Mouse (Mus musculus) hindlimb bud, embryonic 11.5 days (tissue): Measurements from ENCODE around the gene Plekhg4.

Experiments
- DNase-seq: peaks from one replicate; pipeline ENCODE4 v3.0.0-alpha.2; 2012; ENCODE audit warnings: low read depth, low spot score; ENCODE audit errors: extremely low spot score

Gene Plekhg4

DNA sequence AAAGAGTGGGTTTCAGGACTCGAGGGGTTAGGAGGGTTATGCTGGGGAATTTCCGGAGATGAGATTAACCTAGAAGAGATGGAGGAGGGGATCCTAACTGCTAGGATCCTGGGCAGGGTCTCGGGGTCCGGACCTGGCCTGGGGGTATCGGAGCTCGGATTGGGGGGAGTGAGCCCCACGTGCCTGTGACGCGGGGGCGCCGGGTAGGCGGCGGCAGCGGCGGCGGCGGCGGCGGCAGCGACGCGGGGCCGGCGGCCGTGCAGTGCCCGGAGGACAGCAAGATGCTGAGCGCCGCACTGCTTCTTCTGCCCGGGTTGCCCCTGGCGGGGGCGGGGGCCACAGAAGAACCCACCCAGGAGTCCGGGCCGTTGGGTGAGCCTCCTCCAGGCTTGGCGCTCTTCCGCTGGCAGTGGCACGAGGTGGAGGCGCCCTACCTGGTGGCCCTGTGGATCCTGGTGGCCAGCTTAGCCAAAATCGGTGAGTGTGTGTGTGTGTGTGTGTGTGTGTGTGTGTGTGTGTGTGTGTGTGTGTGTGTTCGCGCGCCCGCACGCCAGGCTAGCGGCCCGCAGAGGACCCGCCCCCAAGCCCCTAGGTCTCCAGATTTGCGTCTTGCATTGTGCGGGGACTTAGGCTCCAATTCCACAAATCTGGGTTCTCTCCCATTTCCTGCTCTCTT is 23.8 kb upstream of the Plekhg4 start:
- no peak for DNase-seq

DNA sequence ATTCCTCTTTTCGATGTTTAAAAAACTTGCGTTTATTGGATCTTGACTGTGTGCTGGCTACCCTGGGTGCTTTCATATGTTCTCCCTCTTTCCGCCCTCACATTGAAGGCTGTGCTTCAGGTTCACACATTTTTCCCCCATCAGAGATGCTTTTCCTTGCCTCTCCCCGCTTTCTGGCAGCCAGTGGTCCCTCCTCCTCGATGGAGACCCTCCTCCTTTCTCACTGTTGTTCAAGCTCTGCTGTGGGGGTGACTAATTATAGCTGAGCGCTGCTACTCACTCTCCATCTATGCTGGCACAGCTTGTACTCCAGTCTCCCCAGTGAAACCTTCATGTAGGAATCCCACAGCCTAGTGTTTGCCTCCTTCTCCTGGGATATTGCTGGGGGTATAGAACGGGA is 22.9 kb upstream of the Plekhg4 start:
- DNase-seq = no peak

DNA sequence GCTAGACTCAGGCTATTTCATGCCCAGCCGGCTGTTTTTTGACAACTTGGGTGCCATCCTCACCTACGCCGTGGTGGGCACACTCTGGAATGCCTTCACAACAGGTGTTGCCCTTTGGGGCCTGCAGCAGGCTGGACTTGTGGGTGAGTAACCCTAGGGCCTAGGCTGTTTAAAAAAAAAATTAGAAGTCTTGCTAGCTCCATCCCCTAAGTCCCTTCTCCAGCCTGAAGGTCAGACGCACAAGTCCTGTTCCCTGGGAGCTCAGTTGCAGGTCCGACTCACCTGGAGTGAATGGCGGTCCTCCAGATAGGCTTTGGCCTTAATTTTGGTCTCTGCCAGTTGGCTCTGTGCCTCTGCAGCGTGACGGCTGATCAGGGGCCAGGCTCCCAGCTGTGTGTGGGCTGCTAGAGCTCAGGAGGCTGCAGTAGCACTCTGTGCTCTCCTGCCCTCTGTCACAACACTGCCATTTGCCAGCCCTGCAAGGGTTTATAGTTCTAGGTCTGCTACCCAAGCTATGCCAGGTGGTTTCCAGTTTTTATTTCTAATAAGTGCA is 19.4 kb upstream of the Plekhg4 start:
- no peak for DNase-seq

DNA sequence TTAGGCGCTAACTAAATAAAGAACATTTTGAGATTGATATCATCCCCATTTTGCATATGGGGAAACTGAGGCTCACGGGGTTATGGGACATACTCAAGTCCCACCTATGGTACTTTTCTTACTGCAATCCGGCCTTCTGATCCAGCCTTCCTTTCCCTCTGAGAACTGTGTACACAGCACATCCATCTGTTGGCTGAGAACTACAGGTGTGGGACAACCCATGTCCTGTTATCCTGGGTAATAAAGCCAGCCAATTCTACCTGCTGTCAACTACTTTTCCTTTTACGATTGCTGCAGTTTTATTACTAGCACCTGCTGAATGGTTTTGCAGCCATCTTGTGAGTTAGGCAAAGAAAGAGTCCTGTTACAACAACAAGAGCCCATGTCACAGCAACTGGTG is 18.5 kb upstream of the Plekhg4 start:
- DNase-seq = no peak

DNA sequence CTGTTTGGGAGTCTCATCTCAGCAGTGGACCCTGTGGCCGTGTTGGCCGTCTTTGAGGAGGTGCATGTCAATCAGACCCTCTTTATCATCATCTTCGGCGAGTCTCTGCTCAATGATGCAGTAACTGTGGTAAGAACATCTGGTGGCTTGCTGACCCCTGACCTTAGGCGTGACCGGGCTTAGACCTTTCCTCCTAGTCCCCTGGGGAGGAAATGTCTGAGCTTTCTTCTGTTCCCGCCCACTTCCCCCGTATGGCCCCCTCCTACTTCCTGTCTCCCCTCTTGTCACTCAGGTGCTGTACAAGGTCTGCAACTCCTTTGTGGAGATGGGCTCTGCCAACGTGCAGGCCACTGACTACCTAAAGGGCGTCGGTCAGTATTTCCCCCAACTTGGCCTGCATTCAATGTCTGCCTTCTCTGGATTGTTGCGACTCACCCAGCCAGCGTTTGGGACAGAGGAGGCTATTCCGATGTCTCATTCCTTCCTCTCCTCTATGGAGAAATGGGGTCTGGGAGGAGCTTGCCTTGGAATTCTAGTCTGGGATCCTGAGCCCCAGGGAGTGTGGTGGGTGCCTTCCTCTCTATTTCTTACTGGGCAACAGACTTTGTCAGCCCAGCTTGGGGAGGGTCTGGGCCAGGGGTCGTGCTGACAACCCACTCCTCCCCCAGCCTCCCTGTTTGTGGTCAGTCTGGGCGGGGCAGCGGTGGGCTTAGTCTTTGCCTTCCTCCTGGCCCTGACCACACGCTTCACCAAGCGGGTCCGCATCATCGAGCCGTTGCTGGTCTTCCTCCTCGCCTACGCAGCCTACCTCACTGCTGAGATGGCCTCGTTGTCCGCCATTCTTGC is 17.7 kb upstream of the Plekhg4 start:
- DNase-seq = no peak

DNA sequence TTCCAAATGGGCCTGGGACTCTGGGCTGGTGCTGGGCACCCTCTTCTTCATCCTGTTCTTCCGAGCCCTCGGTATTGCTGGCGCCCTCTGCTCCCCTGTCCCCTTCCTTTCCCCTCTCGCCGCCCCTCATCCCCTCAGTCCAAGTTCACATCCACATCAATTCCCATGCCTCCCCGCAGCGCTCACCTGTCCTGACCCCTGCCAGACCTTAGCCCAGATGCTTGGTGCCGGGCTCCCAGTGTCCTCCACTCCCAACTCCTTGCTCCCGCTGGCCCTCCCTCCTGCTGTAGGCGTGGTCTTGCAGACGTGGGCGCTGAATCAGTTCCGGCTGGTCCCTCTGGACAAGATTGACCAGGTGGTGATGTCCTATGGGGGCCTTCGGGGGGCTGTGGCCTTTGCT is 16.4 kb upstream of the Plekhg4 start:
- DNase-seq = no peak

DNA sequence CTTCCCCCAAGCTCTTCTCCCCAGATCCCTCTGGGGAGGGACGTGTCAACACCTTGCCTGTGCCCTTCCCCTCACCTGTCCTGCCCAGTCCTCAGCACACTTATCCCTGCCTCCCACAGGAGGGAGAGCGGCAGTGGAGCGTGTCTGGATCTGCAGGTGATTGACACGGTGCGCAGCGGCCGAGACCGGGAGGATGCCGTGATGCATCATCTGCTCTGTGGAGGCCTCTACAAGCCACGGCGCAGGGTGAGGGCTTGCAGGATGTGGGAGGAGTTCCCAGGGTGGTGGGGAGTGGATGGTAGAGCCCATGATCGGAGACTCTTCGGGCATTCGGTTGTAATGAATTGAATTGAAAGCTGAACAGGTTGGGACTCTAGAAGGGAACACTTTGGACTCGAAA is 13.9 kb upstream of the Plekhg4 start:
- no peak for DNase-seq

DNA sequence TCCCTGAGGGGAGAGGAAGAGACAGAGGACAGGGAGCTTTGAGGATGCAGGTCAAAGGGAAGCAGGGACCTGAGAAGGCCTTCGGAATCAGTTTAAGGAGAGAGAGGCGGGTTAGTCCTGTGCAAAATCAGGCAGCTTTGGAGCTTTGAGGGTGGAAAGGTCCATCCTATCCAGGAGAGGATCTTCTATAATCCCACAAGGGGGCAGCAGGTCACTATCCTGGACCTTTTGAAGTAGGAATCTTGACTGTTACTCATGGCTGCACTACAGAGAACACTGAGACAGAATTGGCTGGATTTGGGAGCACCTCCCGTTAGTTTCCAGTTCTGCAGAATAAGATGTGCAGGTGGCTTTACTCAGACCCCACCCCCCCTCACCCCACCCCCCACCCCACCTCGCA is 13.4 kb upstream of the Plekhg4 start:
- no peak for DNase-seq

DNA sequence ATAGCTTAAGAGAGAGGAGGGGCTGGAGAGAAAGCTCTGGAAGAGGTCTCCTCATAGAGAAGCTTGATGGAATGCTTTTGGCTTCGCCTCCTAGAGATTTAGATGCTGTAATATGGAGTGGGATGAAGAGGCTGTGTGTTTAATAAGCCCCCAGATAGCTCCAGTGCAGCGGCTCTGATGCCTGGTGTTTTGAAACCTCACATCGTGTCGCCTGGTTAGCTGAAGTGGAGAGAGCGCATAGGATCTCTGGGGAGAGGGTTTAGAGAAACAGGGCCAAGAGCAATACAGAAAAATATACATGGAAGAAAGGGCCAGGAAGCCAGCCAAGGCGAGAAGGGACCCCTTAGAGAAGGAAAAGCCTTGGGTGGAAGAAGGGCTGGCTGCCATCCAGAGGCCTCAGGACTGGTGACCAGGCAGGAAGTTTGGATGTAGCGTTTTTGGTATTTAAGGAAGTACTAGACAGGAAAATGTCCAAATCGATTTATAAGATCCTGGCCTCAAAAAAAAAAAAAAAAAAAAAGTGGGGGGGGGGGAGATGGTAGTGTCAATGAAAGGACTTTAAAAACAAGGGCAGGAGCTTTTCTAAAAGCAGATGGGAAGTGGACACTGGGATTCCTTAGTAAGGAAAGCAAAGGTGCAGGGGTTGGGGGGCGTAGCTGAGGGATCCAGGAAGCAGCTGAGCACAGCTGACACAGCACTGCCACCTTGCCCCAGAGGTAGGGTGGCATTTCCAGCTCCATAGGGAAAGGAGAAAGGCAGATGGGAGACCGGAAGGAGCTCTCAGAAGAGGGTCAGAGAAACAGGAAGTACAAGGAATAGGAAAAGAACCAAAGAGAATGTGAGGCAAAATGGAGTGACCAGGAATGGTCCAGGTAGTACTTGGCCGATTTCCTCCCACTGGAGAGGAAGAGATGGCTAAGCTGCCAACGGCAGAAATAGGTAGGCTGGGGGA is 11.0 kb upstream of the Plekhg4 start:
- no peak for DNase-seq

DNA sequence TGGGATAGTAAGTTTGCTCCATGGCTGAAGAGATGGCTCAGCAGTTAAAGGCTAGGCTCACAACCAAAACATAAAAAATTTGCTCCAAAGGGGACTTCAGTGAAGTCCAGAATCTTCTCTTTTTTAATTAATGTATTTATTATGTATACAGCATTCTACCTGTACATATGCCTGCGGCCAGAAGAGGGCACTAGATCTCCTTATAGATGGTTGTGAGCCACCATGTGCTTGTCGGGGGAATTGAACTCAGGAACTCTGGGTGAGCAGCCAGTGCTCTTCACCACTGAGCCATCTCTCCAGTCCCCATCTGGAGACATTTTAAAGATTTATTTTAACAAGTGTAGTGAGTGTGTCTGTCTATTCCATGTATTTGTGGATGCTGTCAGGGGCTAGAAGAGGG is 6.0 kb upstream of the Plekhg4 start:
- no peak for DNase-seq

DNA sequence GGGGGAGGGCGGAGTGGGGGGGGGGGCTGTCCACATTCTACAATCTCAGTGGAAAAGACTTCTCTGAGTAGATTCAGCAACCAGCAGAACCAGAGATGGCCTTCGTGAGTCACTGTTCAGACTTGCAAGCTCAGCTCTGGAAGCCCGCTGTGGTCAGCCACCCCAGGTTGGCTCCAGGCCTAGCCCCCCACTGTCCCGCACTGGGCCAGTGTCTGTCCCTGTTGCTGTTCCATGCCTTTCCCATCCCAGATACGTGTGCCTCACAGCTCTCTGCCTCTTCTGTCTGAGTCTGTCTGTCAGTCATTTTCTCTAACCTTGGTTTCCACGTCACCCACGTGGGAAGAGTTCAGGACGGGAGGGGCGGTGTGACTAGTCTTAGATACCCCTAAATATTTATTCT is 601 bp upstream of the Plekhg4 start:
- no peak for DNase-seq

DNA sequence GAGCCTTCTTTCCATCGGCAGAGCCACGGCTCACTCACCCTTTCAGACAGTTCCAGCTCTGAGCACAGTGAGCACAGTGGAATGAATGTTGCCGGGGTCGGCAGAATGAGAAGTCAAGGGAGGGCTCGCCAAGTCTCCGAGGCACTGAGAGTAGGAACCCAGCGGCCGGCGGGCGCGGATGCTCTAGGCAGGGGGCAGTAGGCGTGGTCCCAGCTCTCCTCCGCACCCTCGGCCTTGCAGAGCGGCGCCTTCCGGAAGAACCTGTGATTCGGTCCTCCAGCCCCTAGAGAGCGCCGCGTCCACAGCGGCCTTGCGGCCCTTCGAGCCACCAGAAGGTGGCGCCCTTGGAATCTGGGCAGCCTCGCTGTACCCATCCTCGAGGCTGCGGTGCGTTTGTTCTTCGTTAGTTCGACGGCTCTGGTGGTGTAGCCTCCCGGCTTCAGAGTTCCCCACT is 1.5 kb downstream of the Plekhg4 start:
- DNase-seq = no peak

DNA sequence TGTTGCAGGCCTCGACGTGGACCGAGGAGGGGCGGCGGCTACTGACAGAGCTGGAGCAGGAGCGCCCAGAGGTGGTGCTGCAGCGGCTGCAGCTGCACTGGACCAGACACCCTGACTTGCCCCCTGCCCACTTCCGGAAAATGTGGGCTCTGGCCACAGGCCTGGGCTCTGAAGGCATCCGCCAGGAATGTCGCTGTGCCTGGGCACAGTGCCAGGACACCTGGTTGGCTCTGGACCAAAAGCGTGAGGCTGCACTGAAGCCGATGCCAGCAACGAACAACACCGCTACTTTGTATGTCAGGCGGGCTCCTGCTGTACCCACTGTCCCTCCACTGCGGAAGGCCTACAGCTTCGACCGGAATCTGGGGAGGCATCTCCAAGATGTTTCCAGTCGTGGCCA is 5.6 kb downstream of the Plekhg4 start:
- no peak for DNase-seq

DNA sequence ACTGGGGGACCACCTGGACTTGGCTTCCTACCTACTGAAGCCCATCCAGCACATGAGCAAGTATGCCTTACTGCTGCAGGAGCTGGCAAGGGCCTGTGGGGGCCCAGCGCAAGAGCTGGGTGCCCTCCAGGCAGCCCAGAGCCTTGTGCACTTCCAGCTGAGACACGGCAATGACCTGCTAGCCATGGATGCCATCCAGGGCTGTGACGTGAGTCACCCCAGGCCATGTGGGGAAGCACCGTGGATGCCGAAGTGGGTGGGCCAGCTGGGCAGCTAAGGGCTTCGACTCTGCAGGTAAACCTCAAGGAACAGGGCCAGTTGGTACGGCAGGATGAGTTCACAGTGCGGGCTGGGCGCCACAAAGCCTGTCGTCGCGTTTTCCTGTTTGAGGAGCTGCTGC is 7.2 kb downstream of the Plekhg4 start:
- DNase-seq = no peak

DNA sequence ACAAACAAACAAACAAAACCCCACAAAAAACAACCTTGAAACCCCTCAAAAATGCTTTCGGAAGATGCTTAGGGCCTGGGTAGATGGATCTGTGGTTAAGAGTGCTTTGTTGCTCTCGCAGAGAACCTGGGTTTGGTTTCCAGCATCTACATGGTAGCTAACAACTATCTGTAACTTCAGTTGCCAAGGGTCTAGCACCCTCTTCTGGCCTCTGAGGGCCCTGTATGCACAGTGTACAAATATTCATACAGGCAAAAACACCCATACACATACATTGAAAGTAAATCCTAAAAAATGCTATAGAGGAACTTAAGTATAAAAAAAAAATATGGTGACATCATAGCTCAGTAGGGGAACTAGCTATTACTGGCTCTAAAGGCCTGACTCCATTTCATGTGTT is 11.0 kb downstream of the Plekhg4 start:
- DNase-seq = no peak

DNA sequence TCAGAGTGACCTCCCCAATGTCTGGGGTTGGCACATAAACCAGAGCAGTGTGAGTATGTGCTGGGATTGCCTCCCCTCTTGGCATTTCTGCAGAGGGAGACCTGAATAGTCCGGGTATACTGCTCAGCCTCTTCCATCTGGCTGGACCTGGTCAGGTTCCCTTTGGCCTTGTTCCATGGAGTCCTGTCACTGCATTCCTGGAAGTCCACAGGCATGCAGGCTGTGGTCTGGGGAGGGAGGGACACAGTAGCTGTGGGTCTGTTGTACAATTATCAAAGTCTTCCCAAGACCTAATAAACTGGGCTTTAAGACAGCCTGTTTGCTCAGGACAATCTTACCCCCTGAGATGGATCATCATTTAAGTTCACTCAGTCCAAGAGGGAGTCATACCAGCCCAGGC is 14.1 kb downstream of the Plekhg4 start:
- DNase-seq = no peak

DNA sequence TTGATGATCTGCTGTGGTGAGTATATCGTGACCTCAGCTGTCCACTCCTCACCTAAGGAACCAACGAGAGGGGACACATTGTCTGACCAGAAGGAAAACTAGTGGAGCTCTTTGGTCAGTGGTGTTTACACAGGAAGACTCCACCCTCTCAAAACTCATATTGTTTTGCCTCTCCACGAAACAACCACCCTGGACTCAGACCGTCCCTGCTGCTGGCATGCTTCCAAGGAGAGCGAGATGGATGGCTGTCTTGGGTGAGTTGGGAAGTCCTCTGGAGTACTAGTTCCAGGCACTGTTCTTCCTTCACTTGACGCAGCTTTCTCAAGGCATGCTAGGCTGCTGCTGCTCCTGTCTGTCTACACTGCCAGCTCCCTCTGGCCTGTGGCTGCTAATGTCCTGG is 16.0 kb downstream of the Plekhg4 start:
- no peak for DNase-seq

DNA sequence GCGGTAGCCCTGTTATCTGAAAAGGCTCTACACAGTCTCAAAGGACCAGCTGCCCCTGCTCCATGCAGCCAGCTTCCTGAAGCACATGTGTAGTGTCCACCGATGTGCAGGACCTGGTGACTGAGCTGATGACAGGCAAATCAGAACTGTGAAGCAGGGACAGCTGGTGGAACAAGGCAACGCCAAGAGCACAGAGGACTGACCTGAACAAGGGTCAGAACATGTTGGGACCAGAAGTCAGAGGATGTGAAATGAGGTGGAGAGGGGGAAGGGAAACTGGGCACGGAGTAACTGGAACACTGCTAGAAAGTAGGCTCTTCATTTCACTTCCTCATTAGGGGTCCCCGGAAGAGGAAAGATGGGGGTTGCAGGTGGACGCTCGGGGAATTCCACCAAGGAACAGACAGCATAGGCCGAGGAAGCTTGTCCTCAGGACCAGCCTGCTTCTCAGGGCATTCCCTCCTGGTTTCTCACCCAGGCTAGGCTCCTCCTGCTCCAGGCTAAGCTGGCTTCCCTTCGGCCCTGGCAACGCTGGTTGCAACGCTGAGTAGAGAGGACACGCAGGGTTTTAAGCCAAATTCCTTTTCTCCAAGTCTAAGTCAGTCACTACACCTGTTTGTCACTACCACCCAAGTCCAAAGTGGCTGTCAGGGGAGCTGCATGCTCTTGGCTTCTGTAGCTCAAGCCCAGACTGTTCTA is 20.2 kb downstream of the Plekhg4 start:
- no peak for DNase-seq

DNA sequence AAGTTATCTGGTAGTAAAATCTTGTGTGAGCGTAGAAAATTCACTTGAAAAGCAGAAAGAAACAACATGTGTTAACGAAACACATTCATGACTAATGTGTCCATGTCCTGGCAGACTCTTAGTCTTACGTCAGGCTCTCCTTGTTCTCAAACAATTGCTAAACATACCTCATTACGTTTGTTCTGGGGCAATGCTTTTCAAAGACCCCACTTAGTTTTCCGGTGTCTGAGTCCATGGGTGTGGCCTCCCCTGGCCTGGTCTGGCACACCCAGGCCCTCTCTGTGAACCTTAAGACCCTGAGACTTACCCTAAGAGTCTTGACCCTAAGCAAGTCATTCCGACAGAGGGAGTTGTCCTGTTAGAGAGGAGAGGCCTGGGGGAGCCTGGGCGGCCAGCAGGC is 20.8 kb downstream of the Plekhg4 start:
- DNase-seq = no peak

DNA sequence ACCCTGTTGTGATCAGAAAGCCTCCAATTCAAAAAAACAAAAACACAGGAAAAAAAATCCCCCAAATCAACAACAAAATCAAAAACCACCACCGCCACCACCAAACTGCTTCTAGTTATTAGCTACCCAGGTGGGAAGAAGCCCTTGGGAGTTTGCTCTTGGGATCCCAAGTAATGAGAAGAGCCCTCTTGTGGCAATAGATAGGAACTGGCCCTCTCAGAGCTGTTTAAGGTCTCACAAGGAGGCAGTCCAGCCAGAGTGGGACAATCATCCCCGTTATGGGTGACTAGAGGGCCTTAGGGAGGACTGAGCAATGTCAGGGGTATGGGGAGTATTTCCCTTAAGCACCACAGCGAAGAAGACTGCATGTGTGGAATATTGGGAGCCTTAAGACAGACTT is 24.7 kb downstream of the Plekhg4 start:
- DNase-seq = no peak

DNA sequence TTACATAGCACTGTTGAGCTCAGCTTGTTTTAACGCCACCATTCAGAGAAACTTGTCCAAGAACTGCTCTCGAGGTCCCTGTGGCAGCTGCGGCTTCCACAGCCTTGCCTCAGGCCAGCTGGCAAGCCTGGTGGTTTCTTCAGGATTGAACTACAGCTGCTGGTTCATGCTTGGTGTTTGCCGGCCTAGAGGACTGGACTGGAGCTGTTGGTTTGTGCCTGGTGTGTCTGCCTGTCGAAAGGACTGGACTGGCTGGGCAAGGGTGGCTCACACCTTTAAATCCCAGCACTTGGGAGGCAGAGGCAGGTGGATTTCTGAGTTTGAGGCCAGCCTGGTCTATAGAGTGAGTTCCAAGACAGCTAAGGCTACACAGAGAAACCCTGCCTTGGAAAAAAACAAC is 26.9 kb downstream of the Plekhg4 start:
- no peak for DNase-seq
